Mouse (Mus musculus) forebrain, embryonic 14.5 days (tissue): ENCODE results near the gene Gdf7. TPM values are rescaled to one million over a fixed set of nuclear protein-coding genes. Genes with fewer than 3 reads are reported as not detected.
A peak's percentile ranks its signal among the peaks of the same experiment; 100 is the strongest.

Source experiments
- ATAC-seq: fragments of 200-750 bp; cut with Nextera tagmentation; 2 replicates; pipeline ENCODE4 v1.8.0; 2017; ENCODE audit warnings: mild to moderate bottlenecking, moderate library complexity
- DNase-seq: peaks from one replicate; pipeline ENCODE4 v3.0.0-alpha.2; 2015; ENCODE audit warnings: low spot score
- H3K27ac ChIP-seq: fragments of 300-500 bp; sonication (generic); 2 replicates; pipeline ENCODE4 v1.5.1; 2014; ENCODE audit warnings: low read depth, mild to moderate bottlenecking, control low read depth, low read length, moderate library complexity
- H3K27me3 ChIP-seq: fragments of 300-500 bp; sonication (generic); replicated peaks from 2 replicates; pipeline ENCODE4 v1.6.1; 2014; ENCODE audit warnings: low read length, control low read depth, mixed read lengths; ENCODE audit not compliant: control insufficient read depth, insufficient read depth
- H3K36me3 ChIP-seq: fragments of 300-500 bp; sonication (generic); 2 replicates; pipeline ENCODE4 v1.6.1; 2014; ENCODE audit warnings: low read length, control low read depth; ENCODE audit not compliant: control insufficient read depth, insufficient read depth
- H3K4me1 ChIP-seq: fragments of 300-500 bp; sonication (generic); 2 replicates; pipeline ENCODE4 v1.6.1; 2014; ENCODE audit warnings: antibody characterized with exemption, low read length, control low read depth; ENCODE audit not compliant: control insufficient read depth, insufficient read depth
- H3K4me2 ChIP-seq: fragments of 300-500 bp; sonication (generic); 2 replicates; pipeline ENCODE4 v1.6.1; 2014; ENCODE audit warnings: mild to moderate bottlenecking, control low read depth, low read length
- H3K4me3 ChIP-seq: fragments of 300-500 bp; sonication (generic); 2 replicates; pipeline ENCODE4 v1.5.1; 2014; ENCODE audit warnings: low read depth, low read length, control low read depth
- H3K9ac ChIP-seq: fragments of 300-500 bp; sonication (generic); 2 replicates; pipeline ENCODE4 v1.6.1; 2014; ENCODE audit warnings: mild to moderate bottlenecking, low read length, control low read depth, moderate library complexity
- H3K9me3 ChIP-seq: fragments of 300-500 bp; sonication (generic); replicated peaks from 2 replicates; pipeline ENCODE4 v1.6.1; 2016; ENCODE audit warnings: low read length, control low read depth, mixed read lengths; ENCODE audit not compliant: control insufficient read depth
- WGBS: fragments of 180-500 bp; shearing (Covaris S2); extraction: QIAGEN DNeasy Blood & Tissue Kit; methylation state at CpG from one replicate; pipeline ENCODE4 v1.1.7; 2014; 5-methylcytosine and 5-hydroxymethylcytosine counted together
- polyA plus RNA-seq: library from polyadenylated mRNA; unstranded; fragments of >200 nt; fragmentation: Nextera tagmentation; extraction: Ambion mirVana; gene quantifications from 2 replicates; pipeline ENCODE4 v1.2.1, GENCODE M21; 2014

The Gdf7 gene
- polyA plus RNA-seq, 1 experiment from 2014 or later = not detected

DNA sequence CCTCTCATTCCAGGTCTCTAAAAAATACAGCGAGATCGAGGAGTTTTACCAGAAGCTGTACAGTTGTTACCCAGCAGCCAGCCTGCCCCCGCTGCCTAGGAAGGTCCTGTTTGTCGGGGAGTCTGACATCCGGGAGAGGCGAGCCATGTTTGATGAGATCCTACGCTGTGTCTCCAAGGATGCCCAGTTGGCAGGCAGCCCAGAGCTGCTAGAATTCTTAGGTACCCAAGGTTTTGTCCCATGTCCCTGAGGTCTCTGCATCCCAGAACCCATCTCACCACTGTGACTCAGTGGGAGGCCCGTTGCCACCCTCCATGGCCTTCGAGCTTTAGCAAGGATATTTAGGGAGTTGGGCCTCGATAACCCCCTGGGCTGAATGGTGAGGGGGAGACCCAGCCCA is 19.8 kb upstream of the Gdf7 start:
- peaks cover 34% of the 10 kb centered on the region for H3K36me3 ChIP-seq

GRCm38 (mm10) chr12:8320084-8320713 is 18.4 kb upstream of the Gdf7 start:
- Histone ChIP-seq H3K36me3 (peaks cover 32% of the 10 kb centered on the region), H3K27ac (no peak overlapping the region), H3K27me3 (no peaks in the 10 kb centered on the region), H3K9me3 (no peaks in the 10 kb centered on the region), H3K4me3 (no peak overlapping the region), H3K9ac (no peak overlapping the region), H3K4me1 (no peaks in the 10 kb centered on the region), H3K4me2 (no peak overlapping the region)
- 51% methylated on average over 5 of the region's 5 CpGs for WGBS
- ATAC-seq = peak; percentile 68
- DNase-seq = peak; percentile 67

More for the DNA sequence above, 19.8 kb upstream of the Gdf7 start:
- Histone ChIP-seq H3K4me2 (no peak overlapping the region), H3K27ac (no peak overlapping the region), H3K27me3 (no peaks in the 10 kb centered on the region), H3K4me1 (no peaks in the 10 kb centered on the region), H3K9ac (no peak overlapping the region), H3K4me3 (no peak overlapping the region), H3K9me3 (no peaks in the 10 kb centered on the region)
- WGBS = 83% methylated on average over 10 of the region's 10 CpGs
- DNase-seq (no peak), ATAC-seq (no peak)

DNA sequence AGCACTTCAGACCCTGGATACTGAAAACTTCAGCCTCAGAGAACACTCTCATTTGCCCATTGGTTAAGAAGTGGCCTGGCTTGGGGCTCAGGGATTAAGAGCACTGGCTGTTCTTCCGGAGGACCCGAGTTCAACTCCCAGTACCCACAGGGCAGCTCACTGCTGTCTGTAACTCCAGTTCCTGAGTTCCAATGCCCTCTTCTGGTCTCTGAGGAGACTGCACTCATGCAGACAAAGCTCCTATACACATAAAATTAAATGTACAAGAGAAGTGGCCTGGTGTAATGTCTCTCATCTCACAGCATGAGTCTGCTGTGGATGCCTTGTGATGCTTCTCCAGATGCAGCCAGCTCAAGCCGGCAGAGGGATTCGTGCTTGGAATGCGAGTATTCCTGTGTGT is 14.8 kb upstream of the Gdf7 start:
- 91% methylated on average over 5 of the region's 5 CpGs for WGBS
- no peak for DNase-seq
- Histone ChIP-seq H3K36me3 (peaks cover 13% of the 10 kb centered on the region), H3K4me2 (no peak overlapping the region), H3K4me3 (no peak overlapping the region), H3K9ac (no peak overlapping the region), H3K4me1 (no peaks in the 10 kb centered on the region), H3K27ac (no peak overlapping the region), H3K27me3 (no peaks in the 10 kb centered on the region), H3K9me3 (no peaks in the 10 kb centered on the region)
- ATAC-seq = no peak

- peak overlapping the region; percentile 77 for H3K4me2 ChIP-seq
- peak overlapping the region; percentile 75 for H3K9ac ChIP-seq
- WGBS = 19% methylated on average over 12 of the region's 12 CpGs
- H3K27me3 ChIP-seq = no peaks in the 10 kb centered on the region
- DNase-seq (no peak), ATAC-seq (peak; percentile 21; the same call in 1 of the 2 replicates)
- no peak overlapping the region for H3K27ac ChIP-seq
- peaks cover 12% of the 10 kb centered on the region for H3K36me3 ChIP-seq
- H3K9me3 ChIP-seq = no peaks in the 10 kb centered on the region
- peak overlapping the region; percentile 61 for H3K4me3 ChIP-seq
- no peaks in the 10 kb centered on the region for H3K4me1 ChIP-seq
Observed at GRCm38 (mm10) chr12:8313773-8314172, 12.0 kb upstream of the Gdf7 start.

DNA sequence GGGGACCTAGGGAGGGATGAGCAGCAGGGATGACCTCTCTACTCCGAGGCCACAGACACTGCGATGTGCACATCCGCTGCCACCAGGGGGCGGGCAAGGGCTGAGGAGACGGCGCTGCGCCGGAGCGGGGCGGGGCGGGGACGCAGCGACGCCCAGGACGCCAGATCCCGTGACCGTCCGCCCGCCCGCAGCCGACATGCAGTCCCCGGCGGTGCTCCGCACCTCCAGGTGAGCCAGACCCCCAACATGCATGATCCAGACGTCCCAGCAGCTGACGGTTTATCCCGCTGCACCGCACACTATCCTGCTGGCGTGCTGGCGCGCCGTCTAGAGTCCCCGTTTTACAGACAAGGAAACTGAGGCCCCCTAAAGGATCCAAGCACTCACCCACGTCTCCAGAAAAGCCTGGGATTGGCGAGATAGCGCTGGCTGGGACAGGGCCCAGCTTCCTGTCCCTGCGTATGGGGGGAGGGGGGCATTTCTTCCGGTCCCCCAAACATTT is 11.6 kb upstream of the Gdf7 start, which contains the start of gene Hs1bp3:
Gene Hs1bp3 (plus strand): TSS at position 163 of the 502 bp plus-strand sequence.
- H3K9me3 ChIP-seq = no peaks in the 10 kb centered on the region
- DNase-seq (peak; percentile 88), ATAC-seq (peak; percentile 91)
- 0% methylated on average over 38 of the region's 38 CpGs for WGBS
- H3K27me3 ChIP-seq = no peaks in the 10 kb centered on the region
- H3K4me2 ChIP-seq = peak within 1 kb of the TSS; percentile 77
- no peak within 1 kb of the TSS for H3K27ac ChIP-seq
- peak within 1 kb of the TSS; percentile 61 for H3K4me3 ChIP-seq
- peak within 1 kb of the TSS; percentile 75 for H3K9ac ChIP-seq
- H3K4me1 ChIP-seq = no peaks in the 10 kb centered on the region
- peaks cover 8% of the 10 kb centered on the region for H3K36me3 ChIP-seq

GRCm38 (mm10) chr12:8312266-8312665 is 10.5 kb upstream of the Gdf7 start:
- no peaks in the 10 kb centered on the region for H3K27me3 ChIP-seq
- no peak overlapping the region for H3K9ac ChIP-seq
- H3K4me3 ChIP-seq = no peak overlapping the region
- no peak for ATAC-seq
- no peak overlapping the region for H3K4me2 ChIP-seq
- no peaks in the 10 kb centered on the region for H3K4me1 ChIP-seq
- no peak overlapping the region for H3K27ac ChIP-seq
- no peaks in the 10 kb centered on the region for H3K9me3 ChIP-seq
- H3K36me3 ChIP-seq = no peaks in the 10 kb centered on the region
- DNase-seq = no peak
- WGBS = 85% methylated on average over 4 of the region's 4 CpGs

DNA sequence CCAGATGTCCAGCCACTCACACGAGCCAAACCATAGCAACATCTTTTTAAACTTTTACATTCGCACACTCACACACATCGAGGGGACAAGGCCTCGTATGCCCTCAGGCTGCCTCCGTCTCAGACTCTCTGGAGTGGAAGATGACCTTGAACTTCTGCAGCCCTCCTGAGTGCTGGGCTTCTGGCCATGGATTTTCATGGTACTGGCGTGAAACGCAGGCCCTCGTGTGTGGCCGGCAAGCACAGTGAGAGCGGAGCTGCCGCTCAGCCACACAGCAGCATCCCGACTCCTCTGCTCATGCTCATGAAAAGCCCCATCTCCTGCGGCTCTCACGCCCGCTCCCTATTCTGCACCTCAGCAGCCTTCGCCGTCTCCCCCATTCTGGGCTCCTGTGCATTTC is 9.2 kb upstream of the Gdf7 start:
- Histone ChIP-seq H3K4me3 (no peak overlapping the region), H3K27ac (no peak overlapping the region), H3K36me3 (no peaks in the 10 kb centered on the region), H3K9ac (0 out of 2 replicates have a peak overlapping the region, but pooled peaks have one; percentile 13), H3K27me3 (no peaks in the 10 kb centered on the region), H3K4me2 (no peak overlapping the region), H3K4me1 (no peaks in the 10 kb centered on the region), H3K9me3 (no peaks in the 10 kb centered on the region)
- DNase-seq (no peak), ATAC-seq (no peak)
- WGBS = 36% methylated on average over 17 of the region's 17 CpGs

DNA sequence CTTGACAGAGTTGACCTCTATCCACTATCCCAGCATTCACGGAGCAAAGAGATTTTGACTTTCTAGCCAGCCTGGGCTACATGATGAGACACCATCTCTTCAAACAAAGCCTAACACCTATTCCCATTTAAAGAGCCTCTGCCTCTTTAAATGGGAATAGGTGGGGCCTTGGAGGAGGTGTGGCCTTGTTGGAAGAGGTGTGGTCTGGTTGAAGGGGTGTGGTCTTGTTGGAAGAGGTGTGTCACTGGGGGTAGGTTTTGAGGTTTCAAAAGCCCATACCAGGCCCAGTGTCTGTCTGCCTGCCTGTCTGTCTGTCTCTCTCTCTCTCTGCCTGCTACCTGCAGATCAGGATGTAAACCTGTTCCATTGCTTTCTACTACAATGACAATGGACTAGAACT is 5.2 kb upstream of the Gdf7 start:
- H3K9ac ChIP-seq = no peak overlapping the region
- WGBS = 43% methylated on average over 1 of the region's 1 CpGs
- no peaks in the 10 kb centered on the region for H3K36me3 ChIP-seq
- no peak overlapping the region for H3K4me2 ChIP-seq
- no peak overlapping the region for H3K4me3 ChIP-seq
- ATAC-seq (peak; percentile 11), DNase-seq (no peak)
- H3K9me3 ChIP-seq = no peaks in the 10 kb centered on the region
- H3K27me3 ChIP-seq = peaks cover 28% of the 10 kb centered on the region
- no peak overlapping the region for H3K27ac ChIP-seq
- no peaks in the 10 kb centered on the region for H3K4me1 ChIP-seq

DNA sequence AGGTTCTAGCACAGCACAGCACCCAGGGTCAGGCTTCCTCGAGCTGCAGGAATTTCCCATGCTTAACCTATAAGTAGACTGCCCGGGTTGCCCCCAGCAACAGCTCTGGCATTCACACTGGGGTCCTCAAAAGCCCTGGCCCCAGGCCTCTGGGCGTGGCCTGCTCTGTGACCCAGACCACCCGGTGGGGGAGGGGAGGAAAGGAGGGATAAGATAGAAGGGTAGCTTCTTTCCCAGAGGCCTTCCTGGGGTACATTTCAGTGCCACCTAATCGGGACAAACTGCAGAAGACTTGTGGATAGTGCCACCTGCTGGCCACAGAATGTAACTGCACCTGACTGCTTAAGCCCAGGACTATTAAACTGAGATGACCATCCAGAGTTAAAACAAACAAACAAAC is 4.7 kb upstream of the Gdf7 start:
- Histone ChIP-seq H3K36me3 (no peaks in the 10 kb centered on the region), H3K27me3 (peaks cover 32% of the 10 kb centered on the region), H3K9me3 (no peaks in the 10 kb centered on the region), H3K9ac (no peak overlapping the region), H3K27ac (no peak overlapping the region), H3K4me3 (no peak overlapping the region), H3K4me1 (no peaks in the 10 kb centered on the region), H3K4me2 (no peak overlapping the region)
- ATAC-seq (peak; percentile 45), DNase-seq (peak; percentile 83)
- WGBS = 3% methylated on average over 5 of the region's 5 CpGs
